Comparison of ENCODE assay signal across 8 mouse cellular contexts in the genomic region with DNA sequence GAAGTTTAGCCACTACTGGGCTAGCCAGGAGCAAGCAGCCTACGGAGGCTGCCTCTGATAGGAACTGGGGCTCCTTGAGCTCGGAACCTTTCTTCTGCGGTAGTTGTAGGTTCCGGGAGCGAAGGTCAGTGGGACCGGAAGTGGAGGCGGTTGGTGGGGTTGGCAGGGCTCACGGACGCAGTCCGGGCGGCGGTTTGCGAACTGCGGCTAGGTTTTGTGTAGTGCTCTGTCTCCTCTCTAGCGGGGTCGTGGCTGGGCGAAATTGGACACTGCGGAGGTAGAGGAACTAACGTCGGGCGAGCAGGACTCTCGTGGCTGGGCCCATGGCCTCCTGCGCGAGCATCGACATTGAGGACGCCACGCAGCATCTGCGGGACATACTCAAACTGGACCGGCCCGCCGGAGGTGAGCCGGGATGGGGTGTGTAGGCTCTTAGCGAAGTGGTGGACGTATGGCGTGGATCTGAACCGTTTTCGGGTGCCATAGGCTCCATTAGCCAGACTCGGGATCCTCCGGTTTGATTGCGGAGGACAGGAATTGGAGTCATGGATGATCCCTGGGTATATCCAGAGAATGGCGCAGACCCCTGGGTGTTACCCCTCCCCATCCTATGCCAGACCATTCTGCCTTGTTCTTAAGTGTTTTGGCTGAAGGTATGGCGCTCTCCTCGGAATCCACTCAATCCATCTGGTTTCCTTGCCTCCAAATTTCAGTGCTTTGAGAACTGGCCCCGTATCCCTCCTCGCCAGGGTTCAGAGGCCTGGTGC. TPM values are rescaled to one million over a fixed set of nuclear protein-coding genes. Genes with fewer than 3 reads are reported as not detected.
DNase-seq lines count a peak whose midpoint lies in the region; ATAC-seq and TF ChIP-seq lines count a peak whose summit lies in the region.

A gene (plus strand): TSS at position 128 of the 767 bp plus-strand sequence.

- H3K79me2 ChIP-seq in MEL (ENCODE audit: control insufficient read depth, insufficient read depth, low read length, poor library complexity) = peaks cover 25% of the 10 kb centered on the region

- intact Hi-C loops in heart, postnatal 36 days (cut with DNase I) = loop anchor here (2.0 kb wide), 1 partner anchor 20 kb away; a partner anchor contains a TSS

- peaks cover 0 to 4% of the 10 kb centered on the region in 2 experiments; a peak in 1 of 4 replicates for H3K4me1 ChIP-seq in MEL (ENCODE audit: control insufficient read depth in 1 of 2, insufficient read depth in 2 of 2, low read length in 2 of 2)
- H3K4me1 ChIP-seq in forebrain, postnatal 0 days (ENCODE audit: insufficient read depth) = peaks cover 10% of the 10 kb centered on the region; the same call in 1 of the 2 replicates
- peaks cover 3% of the 10 kb centered on the region for H3K4me1 ChIP-seq in lung, embryonic 14.5 days (ENCODE audit: insufficient read depth)

- TF ChIP-seq POLR2A in MEL (IDR thresholded peaks at IDR 0.05; ENCODE audit: control insufficient read depth in 1 of 2, insufficient read depth in 1 of 2, low read depth in 1 of 2, low read length in 2 of 2, poor library complexity in 1 of 2) = peak; percentile 96 to 97

- no peaks in the 10 kb centered on the region for H3K27me3 ChIP-seq in MEL (ENCODE audit: control insufficient read depth in 1 of 2, insufficient read depth in 2 of 2, low read length in 2 of 2)
- no peaks in the 10 kb centered on the region for H3K27me3 ChIP-seq in forebrain, postnatal 0 days (ENCODE audit: insufficient read depth, low read length)
- no peaks in the 10 kb centered on the region for H3K27me3 ChIP-seq in lung, embryonic 14.5 days (ENCODE audit: insufficient read depth, low read length)

- H3K4me3 ChIP-seq in MEL (ENCODE audit: control insufficient read depth in 1 of 2, insufficient read depth in 1 of 2, low read depth in 2 of 2, low read length in 2 of 2) = peak within 1 kb of the TSS; percentile 86 to 98
- H3K4me3 ChIP-seq in forebrain, postnatal 0 days (ENCODE audit: low read depth, low read length) = peak within 1 kb of the TSS; percentile 93
- peak within 1 kb of the TSS; percentile 83 for H3K4me3 ChIP-seq in lung, embryonic 14.5 days (ENCODE audit: low read depth, low read length)

- H3K4me2 ChIP-seq in forebrain, postnatal 0 days (ENCODE audit: low read depth) = peak within 1 kb of the TSS; percentile 67
- peak within 1 kb of the TSS; percentile 90 for H3K4me2 ChIP-seq in lung, embryonic 14.5 days

- no peak for TF ChIP-seq RAD21 in MEL (IDR thresholded peaks at IDR 0.05; ENCODE audit: low read depth, low read length)

- H3K36me3 ChIP-seq in MEL (ENCODE audit: control insufficient read depth in 1 of 2, insufficient read depth in 2 of 2, low read length in 2 of 2) = peaks cover 5 to 10% of the 10 kb centered on the region in 2 experiments
- peaks cover 51% of the 10 kb centered on the region for H3K36me3 ChIP-seq in forebrain, postnatal 0 days (ENCODE audit: insufficient read depth)
- H3K36me3 ChIP-seq in lung, embryonic 14.5 days (ENCODE audit: insufficient read depth) = peaks cover 59% of the 10 kb centered on the region

- no peak for TF ChIP-seq CTCF in MEL (IDR thresholded peaks at IDR 0.05 in 2 of 3, conservative IDR thresholded peaks at IDR 0.05 in 1 of 3; ENCODE audit: control insufficient read depth in 1 of 3, insufficient read depth in 1 of 3, low read depth in 2 of 3, low read length in 3 of 3, poor library complexity in 1 of 3, severe bottlenecking in 1 of 3)
- TF ChIP-seq CTCF in forebrain, postnatal 0 days (IDR thresholded peaks at IDR 0.05; ENCODE audit: low read depth) = no peak
- TF ChIP-seq CTCF in lung, embryonic 14.5 days (IDR thresholded peaks at IDR 0.05; ENCODE audit: low read depth) = no peak

- H3K9me3 ChIP-seq in MEL (replicated peaks; ENCODE audit: insufficient read depth, low read length) = no peaks in the 10 kb centered on the region
- H3K9me3 ChIP-seq in forebrain, postnatal 0 days (ENCODE audit: low read length) = no peaks in the 10 kb centered on the region
- no peaks in the 10 kb centered on the region for H3K9me3 ChIP-seq in lung, embryonic 14.5 days (ENCODE audit: low read depth, low read length)

- peak within 1 kb of the TSS; percentile 90 for H3K9ac ChIP-seq in MEL (ENCODE audit: control insufficient read depth, low read depth, low read length, poor library complexity, severe bottlenecking)
- H3K9ac ChIP-seq in forebrain, postnatal 0 days = peak within 1 kb of the TSS; percentile 92
- H3K9ac ChIP-seq in lung, embryonic 14.5 days = peak within 1 kb of the TSS; percentile 88

- DNase-seq in MEL (ENCODE audit: low read depth, low spot score) = peak; percentile 94
- DNase-seq in cerebellum, adult 18-20 months = peak; percentile 76 to 87
- DNase-seq in forebrain, postnatal 0 days = peak; percentile 90
- peak; percentile 91 to 93 for DNase-seq in heart, postnatal 36 days
- peak; percentile 75 to 84 for DNase-seq in layer of hippocampus, adult 18-20 months (ENCODE audit: low spot score in 2 of 2)
- peak; percentile 93 for DNase-seq in lung, embryonic 14.5 days
- peak; percentile 55 to 70 for DNase-seq in thymus, adult 18-20 months

- H3K27ac ChIP-seq in MEL (ENCODE audit: control insufficient read depth, low read depth, low read length) = peak within 1 kb of the TSS; percentile 70
- peak within 1 kb of the TSS; percentile 73 for H3K27ac ChIP-seq in forebrain, postnatal 0 days (ENCODE audit: low read depth, low read length)
- H3K27ac ChIP-seq in lung, embryonic 14.5 days (ENCODE audit: low read depth) = peak within 1 kb of the TSS; percentile 59; the same call in 1 of the 2 replicates

- peak in 1 of 2 experiments; percentile 68; a peak in 2 of 4 replicates for TF ChIP-seq EP300 in MEL (IDR thresholded peaks at IDR 0.05; ENCODE audit: low read depth in 1 of 2, low read length in 2 of 2)

- ATAC-seq in forebrain, postnatal 0 days = peak; percentile 93
- peak; percentile 89 for ATAC-seq in lung, embryonic 14.5 days (ENCODE audit: insufficient read depth)
- peak; percentile 93 for ATAC-seq in neutrophil, adult 5-6 weeks (ENCODE audit: extremely low read depth, insufficient number of reproducible peaks, low FRiP score, poor library complexity, severe bottlenecking)

- WGBS in forebrain, postnatal 0 days = under 1% methylated on average over 45 of the region's 45 CpGs
- under 1% methylated on average over 45 of the region's 45 CpGs for WGBS in lung, embryonic 14.5 days

TF ChIP-seq in MEL, 35 proteins besides CTCF, POLR2A, EP300 and RAD21:
- peak; percentile 86 for TF ChIP-seq TCF12 (IDR thresholded peaks at IDR 0.05; ENCODE audit: low read depth, low read length)
- TF ChIP-seq NELFE (IDR thresholded peaks at IDR 0.05; ENCODE audit: low read depth, low read length) = peak; percentile 98
- peak; percentile 45; the same call in 1 of the 2 replicates for TF ChIP-seq MAX (IDR thresholded peaks at IDR 0.05; ENCODE audit: low read length)
- TF ChIP-seq MXI1 (IDR thresholded peaks at IDR 0.05; ENCODE audit: low read depth, low read length) = peak; percentile 89
- TF ChIP-seq ZC3H11A (IDR thresholded peaks at IDR 0.05; ENCODE audit: low read depth, low read length) = peak; percentile 5; the same call in 1 of the 2 replicates
- TF ChIP-seq TAL1 (IDR thresholded peaks at IDR 0.05; ENCODE audit: low read length) = no peak
- TF ChIP-seq ELF1 (IDR thresholded peaks at IDR 0.05; ENCODE audit: low read depth, low read length) = peak; percentile 87
- no peak; the same call in 1 of the 2 replicates for TF ChIP-seq CHD2 (IDR thresholded peaks at IDR 0.05; ENCODE audit: low read length)
- TF ChIP-seq NRF1 (IDR thresholded peaks at IDR 0.05; ENCODE audit: insufficient read depth, low read depth, low read length, poor library complexity, severe bottlenecking) = peak; percentile 36; the same call in 1 of the 2 replicates
- peak; percentile 60; the same call in 1 of the 2 replicates for TF ChIP-seq E2F4 (IDR thresholded peaks at IDR 0.05; ENCODE audit: borderline replicate concordance, low read depth, low read length)
- TF ChIP-seq POLR2AphosphoS2 (IDR thresholded peaks at IDR 0.05; ENCODE audit: low read length) = peak; percentile 97
- peak; percentile 38; the same call in 1 of the 2 replicates for TF ChIP-seq USF1 (IDR thresholded peaks at IDR 0.05; ENCODE audit: low read depth, low read length)
- TF ChIP-seq TBP (IDR thresholded peaks at IDR 0.05; ENCODE audit: low read depth, low read length) = peak; percentile 87
- no peak for TF ChIP-seq UBTF (IDR thresholded peaks at IDR 0.05; ENCODE audit: borderline replicate concordance, insufficient read depth, low read depth, low read length)
- TF ChIP-seq ZMIZ1 (IDR thresholded peaks at IDR 0.05; ENCODE audit: low read depth, low read length) = peak; percentile 77
- peak; percentile 95 for TF ChIP-seq HCFC1 (IDR thresholded peaks at IDR 0.05; ENCODE audit: low read depth, low read length)
- peak; percentile 51; the same call in 1 of the 2 replicates for TF ChIP-seq ETS1 (IDR thresholded peaks at IDR 0.05; ENCODE audit: low read depth, low read length)
- peak; percentile 71; the same call in 1 of the 2 replicates for TF ChIP-seq MYC (IDR thresholded peaks at IDR 0.05; ENCODE audit: low read depth, low read length)
- no peak; the same call in 1 of the 2 replicates for TF ChIP-seq MAZ (IDR thresholded peaks at IDR 0.05; ENCODE audit: low read depth, low read length)
- TF ChIP-seq MYB (IDR thresholded peaks at IDR 0.05; ENCODE audit: low read depth, low read length) = peak; percentile 91
- peak; percentile 26; the same call in 1 of the 2 replicates for TF ChIP-seq SMC3 (IDR thresholded peaks at IDR 0.05; ENCODE audit: low read depth, low read length)
- TF ChIP-seq SIN3A (IDR thresholded peaks at IDR 0.05; ENCODE audit: low read length) = peak; percentile 95
- TF ChIP-seq ZNF384 (IDR thresholded peaks at IDR 0.05; ENCODE audit: low read depth, low read length) = no peak

RNA-seq across cellular contexts. Expression of the gene that starts here (rescaled TPM):
- total RNA-seq in MEL (2012; rRNA removed) = 44.5 and 46.1 TPM in 2 replicates
- 10 to 100 TPM in 1 of 2 experiments, not detected in 1; 72.1 TPM for polyA plus RNA-seq in MEL (2012; ENCODE audit: insufficient read depth in 1 of 2, insufficient read length in 2 of 2, low read depth in 1 of 2, low replicate concordance in 2 of 2, missing spikeins in 1 of 2)
- 85.3 and 96.7 TPM in 2 replicates for total RNA-seq in forebrain, postnatal 0 days (2014; rRNA removed)
- 36.1 and 41.7 TPM in 2 replicates for polyA plus RNA-seq in forebrain, postnatal 0 days (2015; fragmentation: Nextera tagmentation; extraction: Ambion mirVana)
- 10 to 100 TPM; 24.2 to 26.3 TPM for total RNA-seq in heart, postnatal 36 days (2021)
- total RNA-seq in layer of hippocampus, adult 18-20 months (2021) = 10 to 100 TPM; 63.6 to 67.4 TPM
- polyA plus RNA-seq in lung, embryonic 14.5 days (2014; fragmentation: Nextera tagmentation; extraction: Ambion mirVana) = 48.2 and 55.4 TPM in 2 replicates
- 53.4 and 54.1 TPM in 2 replicates for total RNA-seq in neutrophil, adult 5-6 weeks (2017)

Comparison
In these comparisons a context has a peak if more than half of its experiments do, and no peak if none do; other contexts are left out.
1. Peak in every context shown above with its lines: DNase-seq, ATAC-seq, H3K4me3 ChIP-seq and H3K27ac ChIP-seq.